Mouse (Mus musculus): ENCODE results near the gene Atraid. TPM values are rescaled to one million over a fixed set of nuclear protein-coding genes. Genes with fewer than 3 reads are reported as not detected.
"Not testable (repeated sequence)": the region's sequence is repeated elsewhere in the genome, so short reads cannot be mapped to it uniquely, and the experiment has no call there.

Gene Atraid
- polyA plus RNA-seq, 1 experiment: 175 TPM

- DNase-seq (ENCODE audit: extremely low spot score in 1 of 2, low spot score in 1 of 2): not testable (repeated sequence)
Observed at GRCm38 (mm10) chr5:31053728-31054127, 5.6 kb downstream of the Atraid start.

- peak; percentile 92 to 96 for DNase-seq (ENCODE audit: extremely low spot score in 1 of 2, low spot score in 1 of 2)
Observed at GRCm38 (mm10) chr5:31054261-31055215, 6.4 kb downstream of the Atraid start, which contains the start of gene Cad. Cad (plus strand) TSS chr5:31054780.

GRCm38 (mm10) chr5:31055216-31056140, 7.4 kb downstream of the Atraid start:
- no peak for DNase-seq (ENCODE audit: extremely low spot score in 1 of 2, low spot score in 1 of 2)

GRCm38 (mm10) chr5:31069810-31070209, 21.7 kb downstream of the Atraid start:
- DNase-seq (ENCODE audit: extremely low spot score in 1 of 2, low spot score in 1 of 2): no peak

- no peak for DNase-seq (ENCODE audit: extremely low spot score in 1 of 2, low spot score in 1 of 2)
Observed at GRCm38 (mm10) chr5:31071059-31071458, 22.9 kb downstream of the Atraid start.

- DNase-seq (ENCODE audit: extremely low spot score in 1 of 2, low spot score in 1 of 2): no peak
Observed at GRCm38 (mm10) chr5:31071821-31072220, 23.7 kb downstream of the Atraid start.

- no peak for DNase-seq (ENCODE audit: extremely low spot score in 1 of 2, low spot score in 1 of 2)
Observed at GRCm38 (mm10) chr5:31073176-31073575, 25.1 kb downstream of the Atraid start.

GRCm38 (mm10) chr5:31076346-31076745, 28.2 kb downstream of the Atraid start:
- no peak for DNase-seq (ENCODE audit: extremely low spot score in 1 of 2, low spot score in 1 of 2)

GRCm38 (mm10) chr5:31080059-31080794, 32.1 kb downstream of the Atraid start:
- peak; percentile 63 to 79 for DNase-seq (ENCODE audit: extremely low spot score in 1 of 2, low spot score in 1 of 2)

GRCm38 (mm10) chr5:31080795-31081164, 32.7 kb downstream of the Atraid start:
- no peak for DNase-seq (ENCODE audit: extremely low spot score in 1 of 2, low spot score in 1 of 2)

GRCm38 (mm10) chr5:31081386-31081785, 33.3 kb downstream of the Atraid start:
- DNase-seq (ENCODE audit: extremely low spot score in 1 of 2, low spot score in 1 of 2): peak in 1 of 2 experiments; percentile 57

- peak in 1 of 2 experiments; percentile 74 for DNase-seq (ENCODE audit: extremely low spot score in 1 of 2, low spot score in 1 of 2)
Observed at GRCm38 (mm10) chr5:31082355-31082754, 34.2 kb downstream of the Atraid start.

- DNase-seq (ENCODE audit: extremely low spot score in 1 of 2, low spot score in 1 of 2): no peak
Observed at GRCm38 (mm10) chr5:31082935-31083625, 35.0 kb downstream of the Atraid start.

GRCm38 (mm10) chr5:31083949-31084348, 35.8 kb downstream of the Atraid start:
- no peak for DNase-seq (ENCODE audit: extremely low spot score in 1 of 2, low spot score in 1 of 2)

GRCm38 (mm10) chr5:31086606-31087005, 38.5 kb downstream of the Atraid start:
- no peak for DNase-seq (ENCODE audit: extremely low spot score in 1 of 2, low spot score in 1 of 2)

- DNase-seq (ENCODE audit: extremely low spot score in 1 of 2, low spot score in 1 of 2): peak in 1 of 2 experiments; percentile 47
Observed at GRCm38 (mm10) chr5:31087131-31087530, 39.0 kb downstream of the Atraid start.

- peak in 1 of 2 experiments; percentile 72 for DNase-seq (ENCODE audit: extremely low spot score in 1 of 2, low spot score in 1 of 2)
Observed at GRCm38 (mm10) chr5:31092231-31092975, 44.3 kb downstream of the Atraid start.

- DNase-seq (ENCODE audit: extremely low spot score in 1 of 2, low spot score in 1 of 2): peak in 1 of 2 experiments; percentile 66
Observed at GRCm38 (mm10) chr5:31093151-31094041, 45.3 kb downstream of the Atraid start.
